Mouse (Mus musculus) cerebellum, adult 18-20 months (tissue): ENCODE results near the gene Syngr3.
"Not testable (repeated sequence)": the region's sequence is repeated elsewhere in the genome, so short reads cannot be mapped to it uniquely, and the experiment has no call there.

Source experiments
- DNase-seq, 2 experiments: peaks; one replicate each; pipeline ENCODE4 v3.0.0; 2021

The Syngr3 gene

GRCm38 (mm10) chr17:24676187-24676586 is 13.6 kb downstream of the Syngr3 start:
- peak; percentile 71 to 73 for DNase-seq

GRCm38 (mm10) chr17:24674277-24674676 is 15.5 kb downstream of the Syngr3 start:
- DNase-seq: peak in 1 of 2 experiments; percentile 15

DNA sequence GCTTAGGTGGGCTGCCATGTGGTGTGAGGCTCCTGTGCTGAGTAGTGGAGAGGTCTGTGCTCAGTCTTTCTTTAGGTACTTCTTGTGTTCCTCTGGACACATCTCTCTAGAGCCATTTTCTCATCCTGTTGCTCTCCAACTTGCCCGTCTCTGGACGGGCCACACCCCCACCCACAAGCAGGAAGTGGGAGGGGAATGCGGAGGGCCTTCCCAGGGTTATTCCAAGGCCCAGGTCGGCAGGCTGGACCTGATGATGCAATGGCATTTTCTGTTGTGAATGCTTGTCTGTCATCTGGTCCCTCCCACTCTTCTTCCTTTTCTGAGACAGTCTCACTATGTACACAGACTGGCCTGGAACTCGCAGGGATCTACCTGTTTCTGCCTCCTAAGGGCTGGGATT is 17.6 kb downstream of the Syngr3 start:
- DNase-seq: peak in 1 of 2 experiments; percentile 10

DNA sequence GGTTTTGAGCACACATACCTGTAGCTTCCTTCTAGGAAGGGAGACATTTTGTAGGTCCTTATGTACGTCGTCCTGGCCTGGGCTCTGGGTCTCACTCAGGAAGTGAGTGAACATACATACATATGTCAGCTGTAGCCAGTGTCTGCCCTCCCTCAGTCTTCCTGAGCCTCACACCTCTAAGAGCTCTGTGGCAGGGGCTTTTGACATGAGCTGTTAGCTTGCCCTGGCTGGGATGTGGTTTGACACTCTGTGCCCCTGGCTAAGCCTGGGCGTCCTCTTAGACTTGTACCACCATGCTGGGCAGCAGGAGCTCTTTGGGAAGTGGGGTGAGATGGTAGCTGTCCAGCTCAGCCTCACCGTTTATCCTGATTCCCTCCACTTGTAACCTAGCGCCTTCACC is 18.4 kb downstream of the Syngr3 start:
- no peak for DNase-seq

GRCm38 (mm10) chr17:24670246-24670844 is 19.4 kb downstream of the Syngr3 start:
- peak in 1 of 2 experiments; percentile 12 for DNase-seq

DNA sequence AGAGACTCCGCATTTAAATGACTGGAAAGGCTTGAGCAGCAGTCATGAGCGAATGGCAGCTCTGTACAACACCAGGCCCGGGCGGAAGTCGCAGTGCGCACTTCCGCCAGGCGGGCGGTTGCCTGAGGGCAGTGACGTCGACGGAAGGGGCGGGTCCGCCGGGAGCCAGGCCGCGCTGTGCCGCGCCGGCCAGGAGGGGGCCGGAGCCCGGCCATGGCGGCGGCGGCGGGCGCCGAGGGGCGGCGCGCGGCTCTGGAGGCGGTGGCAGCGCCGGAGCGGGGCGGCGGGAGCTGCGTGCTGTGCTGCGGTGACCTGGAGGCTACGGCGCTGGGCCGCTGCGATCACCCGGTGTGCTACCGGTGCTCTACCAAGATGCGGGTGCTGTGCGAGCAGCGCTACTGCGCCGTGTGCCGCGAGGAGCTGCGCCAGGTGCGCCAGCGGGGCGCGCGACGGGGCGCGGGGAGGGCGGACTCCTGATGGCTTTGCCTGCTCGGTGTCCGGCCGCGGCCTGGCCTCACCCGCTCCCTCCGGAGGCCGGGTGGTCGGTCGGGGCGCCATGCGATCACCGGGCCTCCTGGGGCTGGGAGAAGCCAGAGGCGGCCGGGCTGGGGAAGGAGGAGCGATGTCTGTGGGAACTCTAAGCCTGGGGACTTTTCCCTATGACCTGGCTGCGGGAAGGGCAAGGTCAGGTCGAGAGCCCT is 20.1 kb downstream of the Syngr3 start, which contains the start of gene Zfp598:
Gene Zfp598, plus strand, starts transcription at position 143 of the 701 bp plus-strand sequence.
- peak; percentile 96 to 98 for DNase-seq

DNA sequence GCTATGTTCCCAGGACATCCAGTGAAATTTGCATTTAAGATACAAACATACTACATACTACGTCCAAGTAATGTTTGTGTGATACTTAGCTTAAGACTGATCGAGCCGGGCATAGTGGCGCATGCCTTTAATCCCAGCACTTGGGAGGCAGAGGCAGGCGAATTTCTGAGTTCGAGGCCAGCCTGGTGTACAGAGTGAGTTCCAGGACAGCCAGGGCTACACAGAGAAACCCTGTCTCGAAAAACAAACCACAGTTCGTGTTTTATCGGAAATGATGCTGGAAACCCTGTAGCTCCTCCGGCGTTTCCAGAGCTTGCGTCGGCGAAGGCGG is 20.6 kb downstream of the Syngr3 start:
- DNase-seq: not testable (repeated sequence)

- peak; percentile 79 to 88 for DNase-seq
These were observed 22.3 kb downstream of the Syngr3 start for GRCm38 (mm10) chr17:24667416-24667815.

GRCm38 (mm10) chr17:24667011-24667410 is 22.7 kb downstream of the Syngr3 start:
- not testable (repeated sequence) for DNase-seq

GRCm38 (mm10) chr17:24658017-24658758 is 31.6 kb downstream of the Syngr3 start, which contains the start of gene Npw:
Gene Npw, minus strand, starts transcription at chr17:24658457.
- no peak for DNase-seq

GRCm38 (mm10) chr17:24654969-24655368 is 34.8 kb downstream of the Syngr3 start:
- DNase-seq: no peak

DNA sequence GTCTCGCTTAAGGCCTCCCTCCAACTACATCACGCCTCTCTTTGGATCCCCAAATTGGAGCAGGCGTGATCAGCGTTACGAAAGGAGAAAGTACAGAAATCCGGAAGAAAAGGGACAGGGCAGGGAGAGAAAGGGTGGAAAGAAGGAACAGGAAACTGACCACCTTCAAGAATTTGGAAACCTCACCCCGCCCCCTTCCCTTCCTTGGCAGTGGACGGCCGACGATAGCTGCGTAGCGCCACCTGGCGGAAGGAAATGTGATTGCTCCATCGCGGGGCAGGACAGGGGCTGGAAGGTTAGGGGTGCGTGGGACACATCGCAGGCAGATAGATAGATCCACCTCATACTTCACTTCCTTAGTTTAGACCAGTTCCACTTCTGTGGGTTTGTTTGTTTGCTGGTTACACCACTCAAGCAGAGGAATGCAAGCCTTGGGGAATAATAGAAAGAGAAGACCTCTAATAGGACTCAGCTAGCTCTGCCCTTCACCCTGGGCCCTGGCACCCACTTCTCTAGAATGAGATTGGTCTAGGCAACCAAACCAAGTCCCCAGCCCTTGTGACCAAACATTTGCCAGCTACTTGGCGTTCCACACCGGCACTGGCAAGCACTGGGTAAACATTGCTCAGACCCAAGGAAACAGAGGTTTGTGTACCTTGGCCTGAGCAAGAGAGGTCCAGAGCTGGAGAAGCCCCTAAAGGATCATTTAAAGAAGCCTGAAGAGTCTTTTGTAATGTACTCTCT is 35.6 kb downstream of the Syngr3 start:
- DNase-seq: peak; percentile 78 to 84

DNA sequence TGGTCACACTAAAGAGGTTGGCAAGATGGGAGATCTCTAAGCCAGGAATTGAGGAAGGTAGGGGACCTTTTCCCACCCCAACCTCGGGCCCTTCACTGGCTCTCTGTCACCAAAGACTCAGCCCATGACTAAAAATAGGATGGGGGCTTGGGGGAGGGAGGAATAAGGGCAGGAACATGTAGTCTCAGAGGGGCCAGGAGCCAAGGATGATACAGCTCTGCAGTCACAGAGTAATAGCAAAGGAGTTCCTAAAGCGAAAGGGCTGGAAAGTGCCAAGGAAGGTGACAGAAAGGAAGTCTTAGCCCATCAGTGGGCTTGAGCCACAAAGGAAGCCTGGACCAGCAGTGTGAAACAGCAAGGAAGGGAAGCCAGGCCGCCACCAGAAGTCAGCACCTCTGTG is 37.9 kb downstream of the Syngr3 start:
- no peak for DNase-seq

DNA sequence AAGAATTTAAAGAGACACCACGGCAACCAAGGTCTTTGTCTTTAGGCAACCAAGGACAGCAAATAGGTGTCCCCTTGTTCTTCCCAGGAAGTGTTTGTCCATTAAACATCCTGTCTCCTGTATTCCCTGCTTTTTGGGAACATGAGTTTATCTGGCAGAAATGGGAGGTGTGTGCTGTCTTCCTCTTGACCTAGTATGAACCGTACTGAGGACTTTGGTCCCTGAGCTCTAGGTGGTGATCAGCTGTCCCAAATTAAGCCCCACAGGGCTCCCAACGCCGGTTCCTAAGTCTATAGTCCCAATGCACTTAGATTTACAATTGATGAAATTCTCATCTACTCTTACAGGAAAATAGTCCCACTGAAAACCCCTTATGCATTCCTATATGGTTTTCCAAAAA is 39.0 kb downstream of the Syngr3 start:
- no peak for DNase-seq

GRCm38 (mm10) chr17:24650070-24650616 is 39.6 kb downstream of the Syngr3 start, which contains the start of gene Slc9a3r2:
Gene Slc9a3r2, minus strand, starts transcription at chr17:24650327.
- DNase-seq: peak; percentile 77 to 84

- peak; percentile 75 to 78 for DNase-seq
These were observed 40.1 kb downstream of the Syngr3 start for GRCm38 (mm10) chr17:24649581-24650069.

GRCm38 (mm10) chr17:24648731-24649377 is 40.9 kb downstream of the Syngr3 start:
- peak; percentile 59 to 65 for DNase-seq

DNA sequence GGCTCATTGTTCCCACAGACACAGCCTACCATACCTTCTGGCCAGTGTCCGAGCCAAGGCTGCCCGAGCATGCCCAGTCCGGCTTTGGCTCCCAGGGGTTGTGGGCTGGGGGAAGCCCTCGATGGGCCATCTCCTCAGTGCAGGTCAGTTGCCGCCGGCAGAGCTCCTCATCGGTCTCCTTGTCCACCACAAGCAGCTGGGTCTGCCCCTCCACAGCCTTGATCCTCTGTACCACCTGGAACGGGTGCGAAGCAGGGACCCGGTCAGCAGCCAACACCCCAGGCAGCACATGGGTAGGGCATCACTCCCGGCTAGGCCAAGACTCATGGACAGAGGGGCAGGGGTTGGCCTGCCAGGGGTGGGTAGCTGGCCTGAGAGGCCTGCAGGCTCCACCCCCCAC is 42.3 kb downstream of the Syngr3 start:
- peak; percentile 42 to 50 for DNase-seq

DNA sequence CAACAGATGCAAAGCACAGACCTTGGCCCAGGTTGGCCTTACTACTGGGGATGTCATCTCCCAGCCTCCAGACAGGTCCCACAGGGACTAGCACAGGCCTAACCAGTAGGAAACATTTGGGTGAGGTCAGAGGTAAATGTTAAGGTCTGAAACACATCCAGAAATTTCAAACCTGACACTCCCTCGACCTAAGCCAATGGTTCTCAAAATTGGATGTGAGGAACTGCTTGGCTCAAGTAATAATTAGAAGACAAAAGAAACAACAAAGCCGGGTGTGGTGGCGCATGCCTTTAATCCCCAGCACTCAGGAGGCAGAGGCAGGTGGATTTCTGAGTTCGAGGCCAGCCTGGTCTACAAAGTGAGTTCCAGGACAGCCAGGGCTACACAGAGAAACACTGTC is 43.4 kb downstream of the Syngr3 start:
- no peak for DNase-seq

- DNase-seq: no peak
These were observed 43.8 kb downstream of the Syngr3 start for GRCm38 (mm10) chr17:24645916-24646315.

DNA sequence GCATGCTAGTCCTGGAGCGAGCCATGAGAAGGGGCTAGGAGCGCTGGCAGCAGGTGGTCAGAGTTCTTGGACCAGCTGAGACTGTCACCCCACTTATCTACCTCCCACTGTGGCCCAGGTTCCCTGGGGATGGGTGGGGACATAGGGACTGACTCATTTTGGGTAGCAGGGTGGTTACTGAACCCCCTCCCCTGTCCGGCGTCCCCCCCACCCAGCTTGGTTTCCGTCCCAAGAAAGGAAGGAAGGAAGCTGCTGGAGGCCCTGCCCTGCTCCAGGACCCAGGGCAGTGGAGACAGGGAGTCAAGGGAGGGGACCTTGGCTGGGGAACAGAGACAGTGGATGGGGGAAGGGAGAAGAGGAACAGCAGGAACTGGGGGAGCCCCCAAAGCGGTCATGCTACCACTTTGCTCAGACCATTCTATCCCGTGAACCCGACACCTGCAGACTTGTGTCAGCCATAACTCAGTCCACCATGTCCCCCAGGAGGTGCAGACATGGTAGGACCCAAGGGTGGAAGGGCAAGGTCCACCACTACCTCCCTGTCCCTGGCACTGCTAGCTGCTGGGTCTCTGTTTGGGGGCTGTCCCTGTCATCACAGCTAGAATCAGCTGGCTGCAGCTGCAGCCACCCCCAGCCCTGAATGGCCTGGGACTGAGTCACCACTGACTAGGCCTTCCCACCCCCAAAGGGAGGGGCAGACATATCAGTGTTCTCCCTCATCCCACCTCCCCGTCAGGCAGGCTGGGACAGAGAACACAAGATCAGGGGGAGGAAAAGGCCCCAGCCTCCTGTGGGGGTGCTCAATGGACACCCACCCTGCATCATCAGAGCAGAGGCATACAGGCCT is 44.7 kb downstream of the Syngr3 start:
- DNase-seq: no peak
